Mouse (Mus musculus) left cerebral cortex, postnatal 36 days (tissue): ENCODE results near the gene Olfr320. TPM values are rescaled to one million over a fixed set of nuclear protein-coding genes. Genes with fewer than 3 reads are reported as not detected.

ENCODE experiments used
- total RNA-seq, 2 experiments: library from RNA; stranded (reverse); gene quantifications; 2 replicates each; pipeline ENCODE4 v1.2.3; 2021

Olfr320 gene
- total RNA-seq, 2 experiments from 2014 or later, result not detected

Other genes starting within 250 kb of the Olfr320 start
- gene Gm12253, start 248.5 kb upstream of the Olfr320 start, total RNA-seq, result not detected
- not detected for gene Lypd9, start 228.2 kb upstream of the Olfr320 start, total RNA-seq
- gene Olfr30, start 218.8 kb upstream of the Olfr320 start, total RNA-seq, result not detected
- not detected for gene Olfr332, start 188.5 kb upstream of the Olfr320 start, total RNA-seq
- not detected for gene Olfr331, start 178.5 kb upstream of the Olfr320 start, total RNA-seq
- gene Olfr330, start 146.3 kb upstream of the Olfr320 start, total RNA-seq, result not detected
- not detected for gene Olfr329-ps, start 134.7 kb upstream of the Olfr320 start, total RNA-seq
- under 1 TPM in 1 of 2 experiments, not detected in 1; 0.10 TPM for gene Olfr328, start 125.5 kb upstream of the Olfr320 start, total RNA-seq
- not detected for gene Olfr224, start 110.5 kb upstream of the Olfr320 start, total RNA-seq
- gene Olfr325, start 103.4 kb upstream of the Olfr320 start, total RNA-seq, result not detected
- not detected for gene Olfr324, start 86.0 kb upstream of the Olfr320 start, total RNA-seq
- gene 2210407C18Rik, start 65.0 kb upstream of the Olfr320 start, total RNA-seq, result not detected
- not detected for gene Olfr323, start 50.6 kb upstream of the Olfr320 start, total RNA-seq
- not detected for gene Trim58, start 40.6 kb upstream of the Olfr320 start, total RNA-seq
- not detected for gene Olfr322, start 22.3 kb upstream of the Olfr320 start, total RNA-seq
- gene Olfr319, start 18.1 kb downstream of the Olfr320 start, total RNA-seq, result not detected
- under 1 TPM in 1 of 2 experiments, not detected in 1; 0.11 TPM for gene Olfr318, start 42.9 kb downstream of the Olfr320 start, total RNA-seq
- not detected for gene Olfr317, start 58.1 kb downstream of the Olfr320 start, total RNA-seq
- gene Olfr316, start 71.6 kb downstream of the Olfr320 start, total RNA-seq, result 1 to 10 TPM in 1 of 2 experiments, under 1 TPM in 1; 0.79 to 1.0 TPM
- not detected for gene Olfr315, start 92.1 kb downstream of the Olfr320 start, total RNA-seq
- gene Olfr314, start 101.9 kb downstream of the Olfr320 start, total RNA-seq, result not detected
- 1 to 10 TPM; 2.2 to 2.9 TPM for gene Fam183b, start 120.9 kb downstream of the Olfr320 start, total RNA-seq
- gene Olfr313, start 133.9 kb downstream of the Olfr320 start, total RNA-seq, result not detected
- gene Olfr312, start 148.1 kb downstream of the Olfr320 start, total RNA-seq, result not detected
- not detected for gene Olfr311, start 158.2 kb downstream of the Olfr320 start, total RNA-seq
- gene Gm12258, start 166.1 kb downstream of the Olfr320 start, total RNA-seq, result 10 to 100 TPM; 17.0 to 24.1 TPM
- gene 2810021J22Rik, start 186.1 kb downstream of the Olfr320 start, total RNA-seq, result 10 to 100 TPM in 1 of 2 experiments, 1 to 10 TPM in 1; 9.6 to 10.9 TPM
- gene Zfp39, start 223.1 kb downstream of the Olfr320 start, total RNA-seq, result 10 to 100 TPM in 1 of 2 experiments, 1 to 10 TPM in 1; 8.2 to 10.4 TPM
- gene Btnl10, start 236.8 kb downstream of the Olfr320 start, total RNA-seq, result not detected